Mouse (Mus musculus): ENCODE data around the gene Gm17409.

DNA sequence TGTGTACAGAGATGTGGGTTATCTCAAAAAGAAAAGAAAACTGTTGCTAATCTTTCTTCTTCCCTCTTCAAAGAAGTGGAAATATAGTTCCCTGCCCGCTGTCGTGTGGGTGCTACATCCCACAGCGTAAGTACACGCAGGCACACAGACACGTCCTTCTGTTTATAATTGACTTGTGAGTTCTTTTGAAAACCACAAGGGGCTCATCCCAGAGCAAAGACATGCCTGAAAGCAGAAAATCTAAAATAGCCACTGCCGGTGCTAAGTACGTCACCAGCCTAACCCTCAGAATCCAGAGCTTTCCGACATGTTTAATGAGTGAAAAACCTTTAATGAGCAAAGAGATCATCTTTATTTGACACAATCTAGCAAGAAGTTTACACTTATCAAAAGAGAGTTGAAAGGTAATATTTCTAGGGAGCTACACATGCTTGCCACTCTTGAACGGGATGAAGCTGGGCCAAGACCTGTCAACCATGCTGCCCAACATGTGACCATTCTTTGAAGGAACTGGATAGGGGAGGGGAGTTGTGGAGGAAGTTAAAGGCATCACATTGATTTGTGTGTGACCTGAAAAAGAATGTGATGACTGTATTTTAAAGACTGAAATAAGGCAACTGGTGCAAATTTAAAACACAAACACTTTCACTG lies 11.7 kb downstream of the Gm17409 start:
- no peak for TF ChIP-seq CTCF (IDR thresholded peaks at IDR 0.05 in 2 of 3, conservative IDR thresholded peaks at IDR 0.05 in 1 of 3; ENCODE audit: control insufficient read depth in 1 of 3, insufficient read depth in 1 of 3, low read depth in 2 of 3, low read length in 3 of 3, poor library complexity in 1 of 3, severe bottlenecking in 1 of 3)
- TF ChIP-seq ZKSCAN1 (IDR thresholded peaks at IDR 0.05; ENCODE audit: low read depth, low read length): no peak
- TF ChIP-seq GATA1 (IDR thresholded peaks at IDR 0.05; ENCODE audit: low read depth, low read length): no peak
- no peak for TF ChIP-seq MAZ (IDR thresholded peaks at IDR 0.05; ENCODE audit: low read depth, low read length)
- no peak for TF ChIP-seq TCF12 (IDR thresholded peaks at IDR 0.05; ENCODE audit: low read depth, low read length)
- no peak for TF ChIP-seq MXI1 (IDR thresholded peaks at IDR 0.05; ENCODE audit: low read depth, low read length)
- TF ChIP-seq RAD21 (IDR thresholded peaks at IDR 0.05; ENCODE audit: low read depth, low read length): no peak
